Mouse (Mus musculus): ENCODE results near the gene Tns3. TPM values are rescaled to one million over a fixed set of nuclear protein-coding genes. Genes with fewer than 3 reads are reported as not detected.

The Tns3 gene
- total RNA-seq, 2 experiments from 2014 or later: 3.7 to 4.8 TPM

DNA sequence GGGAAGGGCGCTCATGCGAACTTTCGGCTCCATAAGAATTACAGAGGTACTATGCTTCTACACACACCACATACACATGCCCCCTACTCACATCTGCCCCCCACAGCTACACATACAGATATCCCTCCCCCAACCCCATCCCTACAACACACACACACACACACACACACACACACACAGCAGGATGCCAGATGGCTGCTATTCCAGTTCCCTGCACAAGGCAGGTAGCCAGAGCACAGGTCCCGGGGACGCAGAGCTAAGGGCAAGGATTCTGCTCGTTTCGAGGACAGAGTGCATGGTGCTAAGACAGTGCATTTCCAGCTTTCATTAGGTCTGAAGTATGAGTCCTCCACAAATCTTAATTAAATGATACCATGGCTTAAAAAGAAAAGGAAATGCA lies 168.5 kb downstream of the Tns3 start:
- ATAC-seq (replicated peaks; ENCODE audit: low FRiP score, poor library complexity, severe bottlenecking): no peak

DNA sequence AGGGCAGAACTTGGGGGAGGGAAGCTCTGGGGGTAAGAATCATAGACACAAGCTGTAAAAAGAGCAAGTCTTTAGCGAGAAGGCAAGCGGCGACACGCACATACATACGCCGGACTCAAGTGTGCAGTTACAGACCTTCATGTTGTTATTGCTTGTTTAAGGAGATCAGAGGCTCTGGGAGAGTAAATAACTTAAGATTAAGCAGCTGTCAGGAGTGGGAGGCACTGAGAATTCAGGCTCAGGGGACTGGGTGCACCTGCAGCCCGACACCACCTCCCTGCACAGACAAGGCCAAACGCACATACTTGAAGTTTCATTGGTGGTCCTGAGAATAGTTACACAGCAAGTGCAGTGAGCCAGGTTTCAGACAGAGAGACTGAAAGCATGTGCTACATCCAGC lies 169.3 kb downstream of the Tns3 start:
- ATAC-seq (replicated peaks; ENCODE audit: low FRiP score, poor library complexity, severe bottlenecking): no peak

DNA sequence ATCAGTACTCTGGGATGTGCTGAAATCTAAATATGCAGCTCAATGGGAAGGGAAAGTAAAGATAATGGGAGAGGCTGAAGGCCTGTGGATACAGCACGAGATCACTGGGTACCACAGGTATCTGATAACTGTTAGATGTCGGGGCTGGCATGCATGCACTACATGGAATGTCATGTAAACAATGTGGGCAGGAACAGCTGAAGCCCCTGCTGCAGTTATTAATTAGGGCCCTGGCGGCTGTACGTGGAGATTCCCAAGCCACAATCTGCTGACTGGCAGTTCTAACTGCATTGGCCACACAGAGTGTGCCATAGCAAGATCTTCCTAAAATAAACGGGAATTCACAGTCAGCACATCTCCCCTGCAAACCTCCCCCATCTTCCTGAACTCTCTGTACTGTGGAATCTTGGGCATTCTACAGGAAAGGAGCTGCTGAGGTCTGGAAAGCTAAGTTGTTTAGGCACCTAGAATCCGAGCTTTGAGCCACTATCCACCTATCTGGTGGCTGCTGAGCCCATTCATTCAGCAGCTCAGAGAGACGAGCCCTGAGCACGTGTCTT lies 170.3 kb downstream of the Tns3 start:
- ATAC-seq (replicated peaks; ENCODE audit: low FRiP score, poor library complexity, severe bottlenecking): no peak

DNA sequence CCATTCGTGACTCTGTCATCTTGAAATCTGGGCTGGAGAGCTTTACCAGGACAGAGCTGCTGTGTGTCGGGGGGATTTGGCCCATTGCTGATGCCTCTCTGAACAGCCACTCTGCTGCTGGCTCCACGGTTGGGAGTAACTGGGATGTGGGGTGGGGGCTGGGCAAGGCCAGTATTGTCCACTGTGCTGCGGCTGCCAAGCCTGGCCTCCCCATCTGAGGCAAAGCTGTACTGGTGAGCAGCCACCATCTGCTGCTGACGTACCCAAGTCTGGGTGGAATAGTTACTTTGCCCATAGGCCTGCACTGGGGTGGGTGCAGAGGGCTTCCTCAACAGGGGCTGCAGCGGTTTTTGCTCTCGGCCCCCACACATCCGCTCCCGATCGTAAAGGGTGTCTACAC lies 172.0 kb downstream of the Tns3 start:
- ATAC-seq (replicated peaks; ENCODE audit: low FRiP score, poor library complexity, severe bottlenecking): no peak

DNA sequence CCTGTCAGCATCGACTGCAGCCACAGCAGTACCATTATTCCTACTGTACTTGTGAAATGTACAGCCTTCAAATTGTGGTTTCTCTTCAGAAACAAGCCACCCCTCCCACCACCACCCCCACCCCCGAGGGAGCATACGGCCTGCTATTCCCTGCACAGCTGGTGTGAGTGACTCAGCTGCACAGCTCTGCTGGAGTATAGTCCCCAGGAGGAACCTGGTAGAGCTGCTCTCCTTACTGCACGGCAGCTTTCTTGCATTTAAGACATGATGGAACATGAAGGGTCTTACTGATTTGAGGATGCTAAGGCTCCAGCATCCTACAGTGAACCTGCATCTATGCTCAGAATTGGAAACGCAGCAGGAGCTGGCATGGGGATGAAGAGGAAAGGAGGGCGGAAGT lies 176.1 kb downstream of the Tns3 start:
- no peak for ATAC-seq (replicated peaks; ENCODE audit: low FRiP score, poor library complexity, severe bottlenecking)

DNA sequence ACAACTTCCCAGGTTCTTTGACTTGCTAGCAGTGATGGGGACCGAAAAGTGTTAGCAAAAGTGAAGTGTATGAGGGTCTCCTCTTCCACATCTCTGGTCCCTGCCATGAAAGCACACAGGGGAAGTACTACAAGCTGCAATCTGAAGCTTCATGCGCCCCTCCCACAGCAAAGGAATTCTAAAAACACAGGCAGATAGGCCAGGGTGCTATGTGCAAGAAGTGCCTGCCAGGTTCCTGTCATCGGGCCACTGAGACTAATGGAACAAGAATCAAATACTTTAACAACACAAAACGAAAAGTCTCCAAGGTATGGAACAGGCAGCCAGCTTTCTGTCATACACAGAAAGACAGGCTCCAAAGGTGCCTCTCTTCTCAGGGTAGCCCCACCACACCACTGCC lies 177.8 kb downstream of the Tns3 start:
- ATAC-seq (replicated peaks; ENCODE audit: low FRiP score, poor library complexity, severe bottlenecking): no peak

DNA sequence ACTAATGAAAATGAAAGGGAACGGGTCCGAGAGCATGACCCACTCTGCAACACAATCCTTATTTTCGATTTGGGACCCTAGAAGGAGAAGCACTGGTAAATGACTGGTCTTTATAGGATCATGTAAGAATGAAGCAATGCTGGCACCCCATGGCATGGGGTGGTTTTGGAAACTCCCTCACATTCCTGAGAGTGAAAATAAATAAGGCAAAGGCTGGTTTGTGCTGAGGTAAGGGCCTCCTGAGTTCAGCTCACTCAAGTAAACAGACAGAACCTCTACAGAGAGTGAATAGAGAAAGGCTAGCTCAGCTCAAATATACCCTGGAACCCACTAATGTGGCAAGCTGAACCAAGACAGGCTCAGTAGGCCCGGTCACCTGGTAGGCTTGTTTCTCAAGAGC lies 179.8 kb downstream of the Tns3 start:
- ATAC-seq (replicated peaks; ENCODE audit: low FRiP score, poor library complexity, severe bottlenecking): no peak

DNA sequence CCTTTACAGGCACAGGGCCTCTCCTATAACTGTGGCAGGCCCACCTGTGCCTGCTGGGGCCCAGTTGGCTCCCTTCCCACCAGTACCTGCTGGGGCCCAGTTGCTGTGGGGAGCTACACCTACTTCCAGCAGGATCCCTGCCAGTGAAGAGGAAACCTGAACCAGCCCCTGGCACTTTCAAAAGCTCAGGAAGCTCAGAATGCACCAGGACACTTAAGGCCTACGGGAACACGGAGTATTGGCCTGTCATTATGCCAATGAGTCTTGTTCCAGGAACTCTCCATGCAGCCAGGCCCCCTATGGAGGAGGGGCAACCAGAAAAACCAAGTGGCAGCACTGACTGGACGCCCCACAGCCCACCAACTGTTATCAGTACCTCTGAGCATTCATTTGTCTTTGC lies 181.6 kb downstream of the Tns3 start:
- ATAC-seq (replicated peaks; ENCODE audit: low FRiP score, poor library complexity, severe bottlenecking): no peak

DNA sequence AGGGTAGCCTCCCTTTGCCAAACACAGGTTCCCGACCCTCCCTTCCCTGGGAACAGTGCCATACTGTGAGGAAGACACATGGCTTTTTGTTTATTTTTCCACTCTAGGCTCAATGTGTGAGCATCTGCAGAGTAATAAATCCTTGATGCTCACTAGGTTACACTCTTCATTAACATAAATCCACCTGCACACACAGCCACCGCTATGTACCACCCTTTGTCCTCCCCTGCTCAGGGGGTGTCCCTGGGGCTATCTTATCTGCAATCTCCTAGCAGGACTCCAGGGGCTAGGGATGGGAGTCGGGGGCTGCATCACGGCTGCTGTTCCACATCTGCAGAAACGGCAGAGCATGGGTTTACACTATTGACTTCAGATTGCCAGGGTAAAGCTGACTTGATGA lies 182.4 kb downstream of the Tns3 start:
- ATAC-seq (replicated peaks; ENCODE audit: low FRiP score, poor library complexity, severe bottlenecking): no peak

DNA sequence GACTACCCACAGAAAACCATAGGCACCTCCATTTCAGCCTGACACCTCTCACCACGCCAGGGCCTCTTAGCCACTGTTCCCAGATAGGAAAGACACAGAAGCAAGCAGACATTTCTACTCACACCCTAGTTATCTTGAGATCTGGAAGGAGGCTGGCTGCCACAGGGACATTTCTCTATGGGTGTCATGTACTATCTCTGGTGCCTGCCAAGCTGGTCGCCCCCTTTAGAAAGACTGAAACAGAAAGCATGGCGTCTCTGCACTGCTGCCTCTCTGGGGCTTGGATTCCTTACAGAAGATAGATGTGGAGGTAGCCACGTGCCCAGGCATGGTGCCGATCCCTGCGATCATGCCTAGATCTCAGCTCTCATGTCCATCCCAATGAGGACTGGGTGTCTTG lies 182.8 kb downstream of the Tns3 start:
- ATAC-seq (replicated peaks; ENCODE audit: low FRiP score, poor library complexity, severe bottlenecking): no peak

DNA sequence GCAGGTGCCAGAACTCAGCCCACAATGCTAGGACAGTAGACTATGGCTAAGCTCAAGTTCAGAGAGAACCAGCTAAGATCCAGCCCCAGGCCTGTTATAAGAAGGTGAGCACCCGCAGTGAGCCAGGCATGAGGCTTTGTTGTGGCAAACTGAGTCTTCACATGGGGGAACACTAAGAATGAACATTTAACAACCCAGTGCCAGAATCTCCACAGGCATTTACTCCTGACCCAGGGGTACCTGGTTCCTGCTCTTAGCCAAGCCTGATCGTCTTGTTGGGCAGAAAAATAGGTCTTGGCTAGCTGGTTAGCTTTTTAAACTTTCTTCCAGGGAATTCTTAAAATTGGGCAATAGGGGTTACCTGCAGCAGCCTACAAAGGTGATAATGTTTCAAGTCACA lies 184.5 kb downstream of the Tns3 start:
- no peak for ATAC-seq (replicated peaks; ENCODE audit: low FRiP score, poor library complexity, severe bottlenecking)

DNA sequence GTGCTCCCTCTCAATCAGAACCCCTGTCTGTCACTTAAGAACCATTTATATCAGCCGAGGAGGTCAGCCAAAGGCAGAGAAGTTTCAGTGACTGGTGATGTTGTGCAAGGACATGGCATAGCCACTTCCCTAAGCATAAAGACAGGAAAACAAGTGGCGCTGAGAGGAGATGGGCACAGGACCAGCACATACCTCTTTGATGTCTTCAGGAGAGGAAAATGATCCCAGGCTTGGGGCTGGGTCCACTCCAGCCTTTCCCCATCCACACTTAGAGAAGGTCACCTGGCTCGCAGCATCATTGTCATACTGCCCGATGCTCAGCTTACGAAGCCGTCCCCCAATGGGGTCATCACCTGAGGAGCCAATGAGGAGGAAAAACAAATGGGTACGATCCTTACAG lies 185.0 kb downstream of the Tns3 start:
- ATAC-seq (replicated peaks; ENCODE audit: low FRiP score, poor library complexity, severe bottlenecking): no peak

DNA sequence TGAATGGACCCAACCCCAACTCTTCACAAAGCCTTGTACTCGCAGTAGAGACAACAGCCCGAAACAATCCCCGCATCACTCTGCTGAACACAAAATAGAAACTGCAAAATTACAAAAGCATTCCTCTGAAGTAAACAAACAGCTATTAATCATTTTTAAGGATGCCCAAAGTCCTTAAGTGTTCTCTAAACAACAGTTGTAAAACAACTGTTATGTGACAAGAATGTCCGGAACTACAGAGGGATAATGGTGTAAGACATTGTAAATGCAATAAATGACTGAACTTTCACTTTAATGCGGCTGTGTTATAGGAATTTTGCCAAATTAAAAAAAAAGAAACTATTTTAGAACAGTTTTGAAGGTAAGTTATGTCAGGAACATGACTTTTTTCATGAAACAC lies 190.7 kb downstream of the Tns3 start:
- ATAC-seq (replicated peaks; ENCODE audit: low FRiP score, poor library complexity, severe bottlenecking): no peak

DNA sequence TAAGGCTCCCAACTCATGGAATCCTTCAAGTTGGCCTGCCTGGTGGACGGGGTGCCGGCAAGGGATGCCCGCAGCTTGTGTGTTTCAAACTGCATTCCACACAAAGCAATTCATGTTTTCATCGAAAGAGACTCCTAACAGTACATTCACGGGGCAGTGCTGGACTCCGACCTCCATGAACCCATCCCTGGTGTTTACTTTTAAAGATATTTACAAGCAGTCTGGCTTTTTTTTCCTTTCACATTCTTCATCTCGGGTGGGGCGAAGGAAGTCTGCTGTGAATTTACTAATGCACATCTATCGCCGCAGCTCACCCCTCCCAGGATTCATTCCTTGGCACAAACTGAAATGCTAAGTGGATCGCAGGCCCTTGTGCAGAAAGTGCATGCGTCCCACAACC lies 191.9 kb downstream of the Tns3 start:
- ATAC-seq (replicated peaks; ENCODE audit: low FRiP score, poor library complexity, severe bottlenecking): no peak

DNA sequence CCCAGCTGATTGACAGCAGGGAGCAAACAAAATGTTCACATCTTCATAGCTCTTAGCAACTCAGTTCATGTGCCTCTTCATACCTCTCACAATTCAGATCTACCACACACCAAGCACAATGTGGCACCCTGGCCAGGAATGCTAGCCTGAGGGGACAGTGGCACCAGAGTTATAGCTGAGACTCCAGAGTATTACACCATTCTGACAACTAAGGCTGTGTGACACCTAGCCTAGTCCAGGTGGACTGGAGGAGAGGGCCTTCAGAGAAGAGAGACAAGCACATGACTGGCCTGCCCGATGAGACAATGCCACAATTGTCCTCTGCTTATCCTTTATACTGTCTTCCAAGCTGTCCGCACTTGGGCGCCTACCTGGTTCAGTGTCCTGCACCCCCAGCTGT lies 192.8 kb downstream of the Tns3 start:
- no peak for ATAC-seq (replicated peaks; ENCODE audit: low FRiP score, poor library complexity, severe bottlenecking)

DNA sequence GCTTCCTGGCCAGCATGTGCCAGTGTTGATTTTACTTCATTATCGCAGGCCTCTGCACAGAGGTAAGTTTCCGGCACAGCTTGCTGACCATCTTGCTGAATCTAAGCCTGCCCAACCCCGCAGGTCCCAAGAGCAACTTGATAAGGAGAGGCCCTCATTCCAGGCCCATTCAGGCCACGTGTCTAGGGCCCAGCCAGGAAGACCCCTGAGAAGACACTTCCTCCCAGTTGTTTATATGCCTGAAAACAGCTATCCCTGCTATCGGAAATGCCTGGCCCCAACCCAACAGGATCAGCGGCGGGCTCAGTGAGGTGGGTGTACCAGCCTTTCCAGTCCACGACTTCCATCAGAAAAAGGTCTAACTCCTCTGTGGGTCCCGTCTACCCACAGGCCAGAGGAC lies 194.8 kb downstream of the Tns3 start:
- ATAC-seq (replicated peaks; ENCODE audit: low FRiP score, poor library complexity, severe bottlenecking): no peak

DNA sequence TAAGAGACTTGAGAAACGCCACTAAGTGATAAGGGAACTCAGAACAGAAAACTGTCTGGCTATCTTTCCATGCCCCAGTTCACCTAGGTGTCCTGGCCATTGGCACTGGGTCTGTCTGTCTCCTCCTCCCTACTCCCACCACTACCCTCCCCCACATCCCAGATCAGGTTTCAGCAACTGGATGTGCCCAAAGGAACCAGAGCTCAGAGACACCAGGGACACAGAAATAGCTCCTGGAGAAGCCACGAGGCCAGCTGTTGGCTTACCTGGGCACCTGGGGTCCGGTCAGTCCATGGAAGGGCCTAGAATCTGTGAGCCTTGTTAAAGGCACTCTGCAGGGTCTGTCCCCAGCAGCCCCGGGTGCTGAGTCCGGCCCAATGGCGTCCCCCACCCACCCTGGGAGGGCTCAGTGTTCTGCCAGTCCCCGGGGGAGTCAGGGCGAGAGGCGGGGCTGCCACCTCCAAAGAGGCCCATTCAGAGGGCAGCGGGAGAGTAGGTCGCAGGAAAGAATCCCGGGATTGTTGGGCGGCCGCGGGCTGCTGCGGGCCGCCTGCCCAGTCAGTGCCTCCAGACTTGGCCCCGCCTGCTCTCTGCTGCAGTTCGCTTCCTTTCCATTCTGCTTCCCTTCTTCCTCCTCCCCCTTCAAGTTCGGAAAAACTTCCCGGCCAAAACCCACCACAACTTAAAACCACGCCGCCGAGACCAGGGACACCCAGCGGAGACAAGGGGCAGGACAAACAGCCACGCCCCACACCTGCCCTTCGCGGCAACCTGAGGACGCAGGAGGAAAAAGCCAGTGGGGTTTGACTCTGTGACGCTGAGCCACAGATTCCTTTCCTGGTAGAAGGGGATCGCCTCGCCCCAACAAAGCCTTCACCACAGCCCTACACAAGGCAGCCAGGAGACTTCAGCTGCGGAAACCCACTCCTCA lies 195.9 kb downstream of the Tns3 start:
- ATAC-seq (replicated peaks; ENCODE audit: low FRiP score, poor library complexity, severe bottlenecking): no peak

DNA sequence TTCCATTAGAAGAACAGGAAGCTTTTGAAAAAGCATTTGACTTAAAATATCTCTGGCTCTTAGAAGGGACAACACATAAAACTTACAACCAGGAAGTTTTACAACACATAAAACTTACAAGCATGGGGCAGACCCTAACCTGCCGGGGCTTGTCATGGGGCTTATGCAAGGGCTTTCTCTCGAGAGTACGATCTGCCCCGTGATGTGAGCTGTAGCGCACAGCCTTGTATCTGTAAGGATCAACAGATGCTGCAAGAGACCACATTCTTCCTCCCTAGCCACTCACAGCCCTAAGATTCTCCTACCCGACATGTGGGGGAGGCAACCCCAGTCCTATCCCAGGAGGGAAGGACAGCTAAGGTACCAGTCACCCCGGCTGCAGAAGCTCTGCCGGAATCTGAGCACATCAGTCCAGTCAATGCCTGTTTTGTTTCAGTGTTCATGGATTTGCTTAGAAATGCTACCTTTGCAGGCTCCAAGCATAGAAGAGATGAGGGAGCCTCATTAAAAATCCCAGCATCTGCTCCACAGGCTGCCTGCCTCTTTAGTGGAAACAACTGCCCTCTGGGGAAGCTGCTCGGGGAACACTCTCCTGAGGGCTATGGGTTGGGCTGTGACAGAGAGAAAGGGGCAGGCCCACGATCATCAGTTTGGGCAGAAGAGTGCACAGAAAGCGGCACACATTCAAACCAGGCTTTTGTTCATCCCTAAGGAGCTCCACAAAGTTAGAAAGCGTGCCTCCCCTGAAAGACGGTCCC lies 196.8 kb downstream of the Tns3 start:
- no peak for ATAC-seq (replicated peaks; ENCODE audit: low FRiP score, poor library complexity, severe bottlenecking)

DNA sequence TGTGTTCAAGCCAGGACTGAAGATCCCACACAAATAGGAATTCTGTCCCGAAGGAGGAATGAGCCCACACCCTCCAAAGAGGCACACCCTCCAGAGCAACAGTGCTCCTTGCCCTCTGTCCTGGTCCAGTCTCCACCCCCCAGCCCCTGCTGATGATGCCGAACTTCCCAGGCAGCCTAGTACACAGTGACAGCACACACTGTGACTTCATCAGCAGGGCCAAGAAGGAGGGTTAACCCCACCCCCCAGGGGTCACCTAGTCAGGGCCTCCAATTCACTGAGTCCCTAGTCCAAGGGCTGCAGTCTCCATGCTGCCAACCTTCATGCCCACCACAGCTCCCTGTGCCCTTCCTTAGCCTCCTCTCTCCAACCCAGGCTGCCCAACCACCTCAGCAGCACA lies 200.5 kb downstream of the Tns3 start:
- ATAC-seq (replicated peaks; ENCODE audit: low FRiP score, poor library complexity, severe bottlenecking): no peak

DNA sequence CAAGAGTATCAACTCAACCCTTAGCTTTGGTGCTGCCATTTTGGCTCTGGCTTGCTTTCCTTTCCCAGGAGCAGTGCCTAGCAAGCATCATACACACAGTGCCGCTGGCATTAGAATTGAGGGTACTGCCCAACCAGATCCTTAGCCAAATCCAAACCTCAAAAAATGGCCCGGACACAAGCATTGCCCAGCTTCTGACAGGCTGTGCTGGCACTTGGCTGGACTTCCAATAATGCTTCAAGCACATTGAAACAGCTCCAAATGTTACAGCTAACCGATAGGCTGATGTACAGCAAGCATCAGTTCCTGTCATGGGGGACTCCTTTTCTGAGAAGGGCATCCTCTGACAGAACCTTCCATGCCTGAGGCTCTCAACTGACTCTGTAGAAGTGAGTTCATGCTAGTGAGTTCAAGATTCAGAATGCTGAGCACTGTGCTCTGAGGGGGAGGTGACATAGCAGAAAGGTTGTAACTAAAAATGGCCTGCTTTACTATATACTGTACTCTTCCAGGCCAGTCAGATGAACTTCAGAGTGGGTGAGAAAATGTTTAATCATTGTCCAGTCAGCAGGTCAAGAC lies 201.4 kb downstream of the Tns3 start:
- ATAC-seq (replicated peaks; ENCODE audit: low FRiP score, poor library complexity, severe bottlenecking): no peak

DNA sequence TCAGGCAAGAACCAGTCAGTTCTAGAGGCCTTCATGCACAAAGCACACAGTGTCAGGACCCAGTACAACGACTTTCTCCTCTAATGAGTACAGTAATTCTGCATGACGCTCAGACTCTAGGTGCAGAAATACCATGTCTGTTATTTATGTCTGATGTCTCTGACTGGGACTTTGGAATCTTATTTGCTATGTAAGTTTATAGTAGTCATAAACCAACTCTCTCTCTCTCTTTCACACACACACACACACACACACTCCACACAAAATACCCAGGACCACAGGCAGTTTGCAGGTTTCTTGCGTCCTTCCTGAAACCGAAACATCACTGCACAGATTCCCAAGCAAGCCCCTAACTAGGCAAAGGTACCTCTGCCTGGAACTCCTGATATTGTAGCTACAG lies 203.5 kb downstream of the Tns3 start:
- ATAC-seq (replicated peaks; ENCODE audit: low FRiP score, poor library complexity, severe bottlenecking): no peak

Measured in erythroblast, adult 5-6 weeks (primary cell).